Mouse (Mus musculus) midbrain, embryonic 14.5 days (tissue): ENCODE data around the gene Abca14. TPM values are rescaled to one million over a fixed set of nuclear protein-coding genes. Genes with fewer than 3 reads are reported as not detected.

Experiments used
- ATAC-seq: fragments of 200-750 bp; cut with Nextera tagmentation; 2 replicates; pipeline ENCODE4 v1.8.0; 2017; ENCODE audit warnings: moderate number of reproducible peaks, moderate library complexity; ENCODE audit not compliant: low FRiP score, low TSS enrichment
- DNase-seq: peaks from one replicate; pipeline ENCODE4 v3.0.0-alpha.2; 2015
- H3K27ac ChIP-seq: fragments of 300-500 bp; sonication (generic); replicated peaks from 2 replicates; pipeline ENCODE4 v1.5.1; 2014; ENCODE audit warnings: mild to moderate bottlenecking, low read depth, low read length, moderate library complexity
- H3K27me3 ChIP-seq: fragments of 300-500 bp; sonication (generic); 2 replicates; pipeline ENCODE4 v1.6.1; 2014; ENCODE audit warnings: low read length, control low read depth, mixed read lengths; ENCODE audit not compliant: control insufficient read depth, insufficient read depth
- H3K36me3 ChIP-seq: fragments of 300-500 bp; sonication (generic); 2 replicates; pipeline ENCODE4 v1.6.1; 2014; ENCODE audit warnings: low read length, control low read depth; ENCODE audit not compliant: control insufficient read depth, insufficient read depth
- H3K4me1 ChIP-seq: fragments of 300-500 bp; sonication (generic); 2 replicates; pipeline ENCODE4 v1.6.1; 2014; ENCODE audit warnings: mild to moderate bottlenecking, antibody characterized with exemption, low read length, control low read depth; ENCODE audit not compliant: control insufficient read depth, insufficient read depth
- H3K4me2 ChIP-seq: fragments of 300-500 bp; sonication (generic); 2 replicates; pipeline ENCODE4 v1.6.1; 2014; ENCODE audit warnings: mild to moderate bottlenecking, low read length, moderate library complexity
- H3K4me3 ChIP-seq: fragments of 300-500 bp; sonication (generic); replicated peaks from 2 replicates; pipeline ENCODE4 v1.5.1; 2014; ENCODE audit warnings: low read depth, low read length
- H3K9ac ChIP-seq: fragments of 300-500 bp; sonication (generic); replicated peaks from 2 replicates; pipeline ENCODE4 v1.6.1; 2014; ENCODE audit warnings: mild to moderate bottlenecking, low read length, moderate library complexity
- H3K9me3 ChIP-seq: fragments of 300-500 bp; sonication (generic); 2 replicates; pipeline ENCODE4 v1.6.1; 2016; ENCODE audit warnings: low read length, control low read depth, mixed read lengths; ENCODE audit not compliant: control insufficient read depth
- WGBS: fragments of 180-500 bp; shearing (Covaris S2); extraction: QIAGEN DNeasy Blood & Tissue Kit; methylation state at CpG from one replicate; pipeline ENCODE4 v1.1.7; 2014; 5-methylcytosine and 5-hydroxymethylcytosine counted together
- polyA plus RNA-seq: library from polyadenylated mRNA; unstranded; fragments of >200 nt; fragmentation: Nextera tagmentation; extraction: Ambion mirVana; gene quantifications from 2 replicates; pipeline ENCODE4 v1.2.1, GENCODE M21; 2014

The Abca14 gene
- polyA plus RNA-seq, result not detected in 2 replicates

- Histone ChIP-seq H3K4me1 (no peaks in the 10 kb centered on the region), H3K4me3 (no peak within 1 kb of the TSS), H3K4me2 (peak within 1 kb of the TSS; percentile 33), H3K27ac (no peak within 1 kb of the TSS), H3K27me3 (peaks cover 16% of the 10 kb centered on the region), H3K9ac (no peak within 1 kb of the TSS), H3K9me3 (no peaks in the 10 kb centered on the region), H3K36me3 (no peaks in the 10 kb centered on the region)
- DNase-seq (peak; percentile 86), ATAC-seq (peak; percentile 60; the same call in 1 of the 2 replicates)
- WGBS, result 3% methylated on average over 26 of the region's 26 CpGs
Measured at GRCm38 (mm10) chr7:120203789-120204188, at the start of gene Abca14. Abca14 (plus strand) TSS chr7:120203961.

GRCm38 (mm10) chr7:120156841-120157409, 46.8 kb upstream of the Abca14 start:
- no peak for ATAC-seq
- peak; percentile 39 for DNase-seq
- Histone ChIP-seq H3K9ac (no peak overlapping the region), H3K4me2 (no peak overlapping the region), H3K36me3 (no peaks in the 10 kb centered on the region), H3K4me3 (no peak overlapping the region), H3K27me3 (no peaks in the 10 kb centered on the region), H3K27ac (no peak overlapping the region), H3K9me3 (no peaks in the 10 kb centered on the region), H3K4me1 (peaks cover 12% of the 10 kb centered on the region)
- WGBS, result 10% methylated on average over 2 of the region's 2 CpGs

DNA sequence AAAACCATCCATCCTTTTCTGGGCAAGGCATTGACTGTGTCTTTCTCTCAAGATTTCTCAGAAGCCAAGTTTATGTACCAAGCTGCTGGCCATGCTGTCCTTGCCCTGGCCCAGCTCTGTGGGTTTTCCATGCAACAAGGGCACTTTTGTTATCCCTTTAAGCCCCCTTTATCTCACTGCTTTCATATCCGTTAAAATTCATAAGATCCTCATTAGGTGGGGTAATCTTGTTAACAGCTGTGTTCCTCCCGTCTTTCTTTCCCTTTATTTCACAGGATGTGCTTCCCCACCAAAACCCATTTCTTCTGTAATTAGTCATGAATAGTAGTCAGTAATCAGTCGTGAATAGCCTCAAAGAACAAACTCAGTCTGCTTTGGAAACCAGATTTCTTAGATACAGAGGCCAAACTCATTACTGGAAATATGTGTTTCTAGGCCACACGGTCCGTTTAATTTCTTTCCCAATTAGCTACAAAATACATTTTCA, 46.1 kb upstream of the Abca14 start:
- H3K9me3 ChIP-seq, result no peaks in the 10 kb centered on the region
- peaks cover 12% of the 10 kb centered on the region for H3K4me1 ChIP-seq
- no peaks in the 10 kb centered on the region for H3K36me3 ChIP-seq
- H3K9ac ChIP-seq, result no peak overlapping the region
- DNase-seq (peak; percentile 50), ATAC-seq (peak; percentile 62; the same call in 1 of the 2 replicates)
- 20% methylated on average over 5 of the region's 5 CpGs for WGBS
- no peak overlapping the region for H3K27ac ChIP-seq
- no peak overlapping the region for H3K4me3 ChIP-seq
- H3K4me2 ChIP-seq, result no peak overlapping the region
- H3K27me3 ChIP-seq, result no peaks in the 10 kb centered on the region

- no peak overlapping the region for H3K27ac ChIP-seq
- H3K9me3 ChIP-seq, result no peaks in the 10 kb centered on the region
Measured at GRCm38 (mm10) chr7:120158121-120158613, 45.6 kb upstream of the Abca14 start.

DNA sequence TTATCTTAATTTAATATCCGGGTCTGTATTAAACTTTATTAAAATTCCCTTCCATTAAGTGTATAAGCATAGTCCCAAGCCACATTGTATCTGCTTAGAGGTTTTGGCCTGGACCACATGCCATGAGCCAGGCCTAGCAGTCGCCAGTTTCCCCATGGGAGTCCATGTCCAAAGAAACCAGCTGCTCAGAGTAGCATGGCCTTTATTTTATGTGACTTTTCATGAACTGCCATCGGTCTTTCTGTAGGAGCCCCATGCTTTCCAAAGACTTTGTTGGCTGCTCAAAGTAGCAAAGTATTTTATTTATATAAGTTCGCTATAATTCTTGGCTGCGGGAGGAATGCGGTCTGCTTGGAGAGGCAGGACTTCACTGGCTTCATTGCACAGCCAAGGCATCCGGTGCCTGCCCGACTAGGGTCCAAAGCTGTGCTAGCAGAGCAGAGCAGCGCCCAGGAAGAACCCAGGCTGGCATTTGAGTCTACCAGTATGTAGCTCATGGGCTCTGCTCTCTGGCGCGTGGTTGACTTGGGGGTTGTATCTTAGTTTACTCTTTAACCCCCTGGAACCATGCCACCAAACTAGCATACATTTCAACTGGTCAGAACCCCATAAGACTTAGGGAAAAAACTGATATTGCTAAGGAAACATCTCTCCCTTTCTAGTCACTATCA, 40.0 kb upstream of the Abca14 start:
- no peak overlapping the region for H3K9ac ChIP-seq
- 89% methylated on average over 11 of the region's 11 CpGs for WGBS
- no peak for ATAC-seq

More at GRCm38 (mm10) chr7:120158121-120158613, 45.6 kb upstream of the Abca14 start:
- DNase-seq (no peak), ATAC-seq (no peak)
- H3K4me1 ChIP-seq, result peaks cover 12% of the 10 kb centered on the region
- no peak overlapping the region for H3K4me3 ChIP-seq
- no peaks in the 10 kb centered on the region for H3K27me3 ChIP-seq
- 33% methylated on average over 4 of the region's 4 CpGs for WGBS
- no peak overlapping the region for H3K4me2 ChIP-seq
- H3K36me3 ChIP-seq, result no peaks in the 10 kb centered on the region
- H3K9ac ChIP-seq, result no peak overlapping the region

DNA sequence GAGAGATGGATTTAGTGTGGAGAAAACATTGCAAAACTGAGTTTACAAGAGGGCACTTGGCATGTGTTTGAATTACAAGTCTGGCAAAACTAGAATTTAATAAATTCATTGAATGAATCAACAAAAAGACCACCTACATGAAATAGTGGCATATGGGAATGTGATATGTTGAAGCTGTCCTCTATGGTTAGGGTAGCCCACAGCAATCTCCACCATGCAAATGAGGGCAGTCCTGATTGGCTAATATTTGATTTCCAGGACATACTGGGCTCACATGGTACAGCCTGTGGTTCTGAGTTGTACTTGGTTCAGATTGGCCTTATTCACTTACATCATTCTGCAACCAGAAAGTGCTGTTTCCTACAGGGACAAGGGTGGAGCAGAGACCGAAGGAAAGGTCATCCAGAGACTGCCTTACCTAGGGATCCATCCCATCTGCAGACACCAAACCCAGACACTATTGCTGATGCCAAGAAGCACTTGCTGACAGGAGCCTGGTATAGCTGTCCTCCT, 31.5 kb upstream of the Abca14 start:
- H3K4me1 ChIP-seq, result no peaks in the 10 kb centered on the region
- no peaks in the 10 kb centered on the region for H3K9me3 ChIP-seq
- WGBS, result 92% methylated on average over 1 of the region's 1 CpGs
- H3K36me3 ChIP-seq, result no peaks in the 10 kb centered on the region
- no peak overlapping the region for H3K4me3 ChIP-seq
- no peaks in the 10 kb centered on the region for H3K27me3 ChIP-seq
- no peak overlapping the region for H3K4me2 ChIP-seq
- H3K9ac ChIP-seq, result no peak overlapping the region
- no peak overlapping the region for H3K27ac ChIP-seq
- no peak for DNase-seq
- ATAC-seq, result no peak

More for the DNA sequence above, 40.0 kb upstream of the Abca14 start:
- H3K4me1 ChIP-seq, result no peaks in the 10 kb centered on the region
- H3K36me3 ChIP-seq, result no peaks in the 10 kb centered on the region
- no peak overlapping the region for H3K4me3 ChIP-seq
- DNase-seq, result no peak
- no peaks in the 10 kb centered on the region for H3K9me3 ChIP-seq
- H3K27ac ChIP-seq, result no peak overlapping the region
- no peaks in the 10 kb centered on the region for H3K27me3 ChIP-seq
- no peak overlapping the region for H3K4me2 ChIP-seq

GRCm38 (mm10) chr7:120173603-120174244, 30.0 kb upstream of the Abca14 start, which contains the start of gene Anks4b:
Anks4b (plus strand) TSS chr7:120173858.
- no peak for ATAC-seq

GRCm38 (mm10) chr7:120174723-120175504, 28.8 kb upstream of the Abca14 start:
- Histone ChIP-seq H3K4me3 (no peak overlapping the region), H3K27ac (no peak overlapping the region), H3K27me3 (no peaks in the 10 kb centered on the region), H3K9me3 (no peaks in the 10 kb centered on the region), H3K4me1 (no peaks in the 10 kb centered on the region), H3K36me3 (no peaks in the 10 kb centered on the region), H3K4me2 (no peak overlapping the region), H3K9ac (no peak overlapping the region)
- ATAC-seq (no peak), DNase-seq (no peak)
- WGBS, result 91% methylated on average over 11 of the region's 11 CpGs

More at GRCm38 (mm10) chr7:120173603-120174244, 30.0 kb upstream of the Abca14 start, which contains the start of gene Anks4b:
- Histone ChIP-seq H3K27me3 (no peaks in the 10 kb centered on the region), H3K4me3 (no peak within 1 kb of the TSS), H3K9ac (no peak within 1 kb of the TSS), H3K27ac (no peak within 1 kb of the TSS), H3K36me3 (no peaks in the 10 kb centered on the region), H3K4me2 (no peak within 1 kb of the TSS), H3K4me1 (no peaks in the 10 kb centered on the region), H3K9me3 (no peaks in the 10 kb centered on the region)
- 88% methylated on average over 10 of the region's 10 CpGs for whole genome bisulfite sequencing
- DNase-seq, result no peak
